Mouse (Mus musculus) 3134 (cell line): ENCODE data around the gene Stmn1.

Experiments used
- DNase-seq: peaks from one replicate; pipeline ENCODE4 v3.0.0-alpha.2; 2011; ENCODE audit warnings: low spot score; ENCODE audit not compliant: insufficient read length; ENCODE audit errors: extremely low read depth

The Stmn1 gene

GRCm38 (mm10) chr4:134510845-134511411 lies 42.8 kb downstream of the Stmn1 start, which contains the start of gene Aunip:
Gene Aunip, plus strand, starts transcription at chr4:134510999.
- DNase-seq: peak; percentile 93

- no peak for DNase-seq
Observed at GRCm38 (mm10) chr4:134511730-134512129, 43.6 kb downstream of the Stmn1 start.

- no peak for DNase-seq
Observed at GRCm38 (mm10) chr4:134512798-134513197, 44.7 kb downstream of the Stmn1 start.

- DNase-seq: no peak
Observed at GRCm38 (mm10) chr4:134514309-134514930, 46.3 kb downstream of the Stmn1 start.

GRCm38 (mm10) chr4:134515614-134516013 lies 47.5 kb downstream of the Stmn1 start:
- DNase-seq: no peak

GRCm38 (mm10) chr4:134516981-134517380 lies 48.9 kb downstream of the Stmn1 start:
- no peak for DNase-seq

GRCm38 (mm10) chr4:134517719-134518118 lies 49.6 kb downstream of the Stmn1 start:
- DNase-seq: no peak

GRCm38 (mm10) chr4:134518541-134518940 lies 50.4 kb downstream of the Stmn1 start:
- DNase-seq: no peak

- no peak for DNase-seq
Observed at GRCm38 (mm10) chr4:134519281-134519680, 51.2 kb downstream of the Stmn1 start.
